Mouse (Mus musculus) liver, postnatal 0 days (tissue): ENCODE results near the gene Zbtb45.

ENCODE experiments used
- CTCF ChIP-seq: sonication (generic); IDR thresholded peaks from 2 replicates; pipeline ENCODE4 v1.5.1; 2016; ENCODE audit warnings: antibody characterized with exemption, low read depth
- EP300 ChIP-seq: IDR thresholded peaks from 2 replicates; pipeline ENCODE4 v1.6.1; 2016; ENCODE audit warnings: antibody characterized with exemption, low read depth, mild to moderate bottlenecking

DNA sequence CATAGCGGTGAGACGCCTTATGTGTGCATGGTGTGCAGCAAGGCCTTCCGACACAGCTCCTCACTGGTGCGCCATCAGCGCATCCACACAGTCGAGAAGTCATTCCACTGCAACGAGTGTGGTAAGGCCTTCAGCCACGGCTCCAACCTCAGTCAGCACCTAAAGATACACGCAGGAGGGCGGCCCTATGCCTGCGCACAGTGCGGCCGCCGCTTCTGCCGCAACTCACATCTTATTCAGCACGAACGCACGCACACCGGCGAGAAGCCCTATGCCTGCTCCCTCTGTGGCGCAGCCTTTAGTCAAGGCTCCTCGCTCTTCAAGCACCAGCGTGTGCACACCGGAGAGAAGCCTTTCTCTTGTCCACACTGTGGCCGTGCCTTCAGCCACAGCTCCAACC, 38.9 kb downstream of the Zbtb45 start:
- no peak for TF ChIP-seq CTCF
- TF ChIP-seq EP300: no peak
